Mouse (Mus musculus) fat pad, adult 2 months (tissue): ENCODE results near the gene Leng1.

ENCODE experiments used
- DNase-seq: peaks from one replicate; pipeline ENCODE4 v3.0.0-alpha.2; 2011; ENCODE audit warnings: low read depth, low spot score; ENCODE audit errors: extremely low read depth

The Leng1 gene

GRCm38 (mm10) chr7:3630478-3630815 is 35.2 kb downstream of the Leng1 start:
- no peak for DNase-seq

- DNase-seq, result peak; percentile 85
These were observed 35.8 kb downstream of the Leng1 start, which contains the start of the genes Tfpt and Prpf31 for GRCm38 (mm10) chr7:3629543-3630477. Gene Tfpt (minus strand): TSS chr7:3629929. Gene Prpf31 (plus strand): TSS chr7:3629985.

- no peak for DNase-seq
These were observed 36.6 kb downstream of the Leng1 start for GRCm38 (mm10) chr7:3629030-3629429.

- peak; percentile 72 for DNase-seq
These were observed 48.2 kb downstream of the Leng1 start, which contains the start of gene Ndufa3 for GRCm38 (mm10) chr7:3617242-3617995. Gene Ndufa3 (plus strand): TSS chr7:3617373.

- no peak for DNase-seq
These were observed 49.0 kb downstream of the Leng1 start for GRCm38 (mm10) chr7:3616389-3617241.

GRCm38 (mm10) chr7:3616057-3616388 is 49.6 kb downstream of the Leng1 start, which contains the start of gene Oscar:
Gene Oscar (minus strand): TSS chr7:3616157.
- DNase-seq, result no peak

GRCm38 (mm10) chr7:3614021-3614420 is 51.6 kb downstream of the Leng1 start:
- DNase-seq, result no peak

GRCm38 (mm10) chr7:3611006-3611405 is 54.6 kb downstream of the Leng1 start:
- no peak for DNase-seq

- DNase-seq, result no peak
These were observed 55.2 kb downstream of the Leng1 start for GRCm38 (mm10) chr7:3610437-3610836.
